Mouse (Mus musculus) T-cell, adult 2 months (primary cell): Measurements from ENCODE around the gene Armc9.

Source experiments
- DNase-seq: peaks from one replicate; pipeline ENCODE4 v3.0.0; 2022; ENCODE audit warnings: low spot score

Gene Armc9

DNA sequence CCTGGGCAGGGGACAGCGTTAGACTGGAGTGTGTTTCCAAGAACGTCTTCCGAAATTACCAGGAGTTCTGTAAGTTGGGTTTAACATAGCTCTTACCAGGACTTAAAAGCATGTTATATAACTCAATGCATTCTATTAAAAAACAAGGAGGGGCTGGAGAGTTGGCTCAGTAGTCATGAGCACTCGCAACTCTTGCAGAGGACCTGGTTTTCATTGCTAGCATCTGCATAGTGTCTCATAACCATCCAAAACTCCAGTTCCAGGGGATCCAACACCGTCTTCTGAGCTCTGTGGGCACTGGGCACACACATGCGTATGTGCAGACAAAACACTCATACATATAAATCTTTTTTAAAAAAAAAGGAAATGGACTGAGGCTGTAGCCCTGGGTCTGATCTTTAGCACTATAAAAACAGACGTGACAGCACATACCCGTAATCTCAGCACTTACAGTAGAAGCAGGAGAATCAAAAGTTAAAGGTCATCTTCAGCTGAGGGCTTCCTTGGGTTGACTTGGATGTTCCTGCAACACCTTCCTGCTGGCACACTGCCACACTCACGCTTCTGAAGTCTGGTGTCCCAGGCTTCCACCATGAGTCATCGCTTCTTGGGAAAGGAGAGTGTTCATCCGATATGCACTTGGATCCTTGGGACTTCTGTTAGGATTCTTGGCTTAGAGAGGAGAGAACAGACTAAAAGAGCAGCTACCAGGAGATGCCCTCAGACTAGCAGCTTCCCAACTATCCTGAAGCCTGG lies 127.4 kb downstream of the Armc9 start:
- DNase-seq: no peak

DNA sequence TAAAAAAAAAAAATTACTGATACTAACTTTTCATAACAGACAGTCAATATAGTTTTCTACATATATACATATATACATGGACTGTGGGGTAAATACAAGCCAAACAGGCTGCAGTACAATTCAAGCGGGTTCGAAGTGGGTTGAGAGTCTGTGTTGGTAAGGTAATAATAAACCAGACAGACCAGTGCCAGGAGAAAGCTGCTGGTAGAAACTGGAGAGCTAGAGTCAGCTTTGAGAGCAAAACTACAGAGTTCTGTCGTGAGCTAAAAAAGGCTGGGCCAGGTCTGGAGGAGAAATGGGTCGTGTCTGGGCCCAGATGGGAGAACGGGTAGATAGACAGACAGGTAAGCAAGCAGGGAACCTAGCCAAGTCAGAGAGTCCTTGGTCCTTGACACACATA lies 129.5 kb downstream of the Armc9 start:
- no peak for DNase-seq

DNA sequence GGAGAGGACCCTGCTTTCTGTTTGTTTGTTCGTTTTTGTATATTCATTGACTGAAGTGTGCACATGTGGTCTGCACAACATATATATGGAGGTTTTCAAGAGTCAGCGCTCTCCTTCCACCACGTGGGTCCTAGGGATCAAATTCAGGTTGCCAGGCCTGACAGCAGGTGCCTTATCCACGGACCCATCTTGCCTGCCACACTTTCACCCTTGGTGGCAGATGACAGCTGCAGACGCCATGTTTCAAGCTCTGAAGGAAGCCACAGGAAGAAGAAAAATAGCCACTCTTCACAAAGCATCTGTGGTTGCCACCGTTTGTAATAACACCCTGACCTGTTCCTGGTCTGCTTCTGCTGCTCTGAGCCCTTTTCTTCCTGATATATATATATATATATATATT lies 130.7 kb downstream of the Armc9 start:
- DNase-seq: no peak

DNA sequence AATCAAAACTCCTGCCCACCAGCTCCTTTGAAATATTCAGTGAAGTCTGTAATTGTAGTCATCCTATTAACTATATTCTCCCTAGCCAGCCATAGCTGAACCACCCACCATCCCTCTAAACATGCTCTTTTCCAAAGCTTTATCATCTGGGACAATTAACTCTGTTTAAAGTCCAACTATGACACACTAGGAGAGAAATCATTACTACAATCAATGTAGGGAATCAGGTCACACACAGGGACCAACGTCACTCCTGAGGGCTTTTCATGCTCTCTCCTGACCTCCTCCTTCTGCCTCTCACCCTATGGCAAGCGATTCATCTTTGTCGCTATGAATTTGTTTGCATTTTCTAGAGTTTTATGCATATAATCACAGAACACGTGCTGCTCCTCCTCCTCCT lies 132.9 kb downstream of the Armc9 start:
- DNase-seq: no peak

DNA sequence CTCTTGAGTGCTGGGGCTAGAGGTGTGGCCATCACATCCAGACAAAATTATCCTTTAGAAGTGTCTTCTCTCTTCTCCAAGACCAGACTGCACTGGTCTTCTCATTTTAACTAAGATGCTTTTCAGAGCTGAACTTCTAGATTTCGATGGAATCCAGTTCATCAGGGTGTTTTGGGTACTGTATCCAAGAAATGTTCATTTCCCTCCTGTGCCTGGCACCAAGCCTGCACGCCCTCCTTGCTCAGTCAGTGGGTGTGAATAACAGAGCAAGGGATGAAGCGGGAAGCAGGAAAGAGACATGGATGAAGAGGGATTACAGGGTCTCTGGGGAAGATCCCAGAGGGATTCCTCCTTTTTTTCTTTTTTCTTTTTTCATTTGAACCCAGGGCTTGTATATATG lies 135.9 kb downstream of the Armc9 start:
- DNase-seq: no peak

DNA sequence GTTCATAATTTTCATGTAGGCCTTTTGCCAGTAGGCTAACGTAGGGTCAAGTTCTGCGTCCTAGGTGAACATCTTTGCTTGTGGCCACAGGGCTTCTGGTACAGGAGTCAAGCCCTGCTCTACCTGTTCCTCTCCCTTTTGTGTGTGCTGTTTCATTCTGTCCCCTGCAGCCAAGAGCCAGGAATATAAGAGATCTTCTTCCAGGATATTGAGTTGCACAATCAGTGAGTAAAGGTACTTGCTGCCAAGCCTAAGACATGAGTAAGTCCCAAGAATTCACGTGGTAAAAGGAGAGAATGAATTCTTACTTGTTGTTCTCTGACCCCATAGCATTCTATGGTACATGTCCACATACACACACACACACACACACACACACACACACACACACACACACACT lies 138.5 kb downstream of the Armc9 start:
- no peak for DNase-seq

DNA sequence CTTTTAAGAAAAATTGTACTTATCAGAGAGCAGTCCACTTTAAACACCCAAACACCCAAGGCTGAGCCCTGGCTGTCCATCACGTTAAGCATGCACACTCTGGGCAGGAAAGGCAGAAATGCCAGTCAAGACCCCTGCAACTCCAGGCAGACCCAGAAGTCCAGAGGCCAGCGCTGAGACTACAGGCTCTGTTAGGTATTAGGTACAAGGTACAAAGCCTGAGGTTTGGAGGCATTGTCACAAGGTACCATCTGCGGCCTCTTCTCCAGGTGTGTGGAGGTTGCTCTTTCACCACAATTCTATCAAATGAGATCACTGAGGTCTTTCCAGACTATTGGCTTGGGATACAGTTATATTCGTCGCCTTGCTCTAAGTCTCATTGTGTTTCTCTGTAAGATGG lies 139.3 kb downstream of the Armc9 start:
- DNase-seq: no peak

DNA sequence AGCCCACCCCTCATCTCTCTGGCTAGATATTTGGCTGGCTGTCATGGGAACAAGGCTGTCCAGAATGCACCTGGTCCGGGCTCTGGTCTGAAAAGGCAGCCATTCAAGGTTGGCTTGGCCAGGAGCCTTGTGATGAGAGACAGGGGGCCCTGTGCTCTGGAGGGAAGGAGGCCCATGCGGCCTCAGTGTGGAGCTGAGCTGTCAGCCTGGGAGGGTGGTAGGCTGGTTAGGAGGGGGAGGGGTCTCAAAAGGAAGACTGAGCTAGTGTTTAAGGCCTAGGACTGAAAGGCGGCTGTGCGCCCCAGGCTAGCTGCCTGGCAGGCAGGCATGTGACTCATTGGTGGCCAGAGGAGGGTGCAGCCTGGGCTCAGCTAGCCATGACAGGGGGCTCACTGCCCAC lies 139.9 kb downstream of the Armc9 start:
- no peak for DNase-seq

DNA sequence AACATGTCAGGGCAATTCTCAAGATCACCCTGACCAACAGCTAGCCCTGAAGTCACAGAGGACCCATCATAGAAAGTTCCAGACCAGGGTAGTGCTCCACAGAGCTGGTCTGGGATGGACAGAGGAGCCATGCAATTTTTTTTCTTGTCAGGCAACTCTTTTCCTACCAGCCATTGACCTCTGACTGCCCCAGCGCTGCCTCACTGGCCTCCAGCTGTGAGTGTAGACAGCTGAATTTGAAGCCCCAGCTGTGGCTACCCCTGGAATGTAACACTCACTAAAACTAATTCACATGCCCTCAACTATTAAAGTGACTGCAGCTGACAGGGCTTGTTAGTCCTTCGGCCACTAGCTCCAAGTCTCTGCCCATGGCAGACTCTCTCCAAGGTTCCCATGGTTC lies 145.5 kb downstream of the Armc9 start:
- no peak for DNase-seq

DNA sequence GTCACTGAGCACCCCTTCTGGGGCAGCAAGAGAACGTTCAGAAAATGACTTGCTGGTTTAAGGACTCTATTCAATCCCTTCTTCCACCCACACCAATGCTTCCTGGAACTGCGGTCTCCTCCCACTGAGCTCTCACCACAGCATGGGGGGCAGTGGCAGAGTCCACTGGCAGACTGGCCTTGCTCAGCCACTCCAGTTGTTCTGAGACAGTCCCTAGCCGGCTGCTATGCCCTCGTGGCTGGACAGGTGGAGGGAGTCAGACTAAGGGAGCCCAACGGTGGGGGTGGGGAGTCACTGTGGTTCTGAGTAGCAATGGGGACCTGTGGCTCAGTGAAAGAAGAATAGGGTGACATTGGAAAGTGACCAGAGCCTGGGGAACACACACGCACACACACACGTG lies 146.2 kb downstream of the Armc9 start:
- DNase-seq: no peak

DNA sequence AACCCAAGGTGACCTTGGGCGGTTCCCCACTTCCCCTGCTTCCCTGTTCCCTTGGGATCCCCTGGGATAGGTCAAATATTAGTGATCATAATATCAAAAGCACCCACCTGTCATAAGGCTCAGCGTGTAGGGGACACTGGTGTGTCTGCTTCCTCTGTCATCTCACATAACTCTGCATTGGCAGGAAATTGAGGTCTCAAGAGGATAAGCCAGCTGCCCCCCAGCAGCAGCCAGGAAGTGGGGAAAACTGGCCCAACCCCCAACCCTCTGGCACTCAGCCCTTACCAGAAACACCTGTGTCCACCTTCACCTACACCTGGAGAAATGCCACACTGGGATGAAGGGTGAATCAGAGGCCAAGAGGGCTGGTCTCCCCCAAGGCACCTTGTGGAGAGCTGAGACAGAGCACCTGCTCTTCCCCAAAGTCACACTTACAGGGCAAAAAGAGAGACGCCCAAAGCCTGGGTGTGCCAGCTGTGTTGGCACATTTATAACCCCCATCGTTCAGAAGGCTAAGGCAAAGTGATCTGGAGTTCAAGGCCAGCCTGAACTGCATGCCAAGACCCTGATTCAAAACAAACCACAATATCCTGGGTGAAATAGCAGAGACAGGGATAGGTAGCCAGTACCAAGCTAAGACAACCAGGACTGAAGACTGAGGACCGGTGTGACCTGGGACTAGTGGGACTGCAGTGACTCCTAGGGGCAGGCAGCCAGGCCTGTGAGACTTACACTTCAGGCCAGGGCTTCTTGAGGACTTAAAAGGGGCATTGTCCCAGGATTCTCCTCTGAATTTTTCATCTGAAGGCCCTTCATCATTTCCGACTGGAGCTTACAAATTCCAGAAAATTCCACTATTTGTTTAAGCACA lies 146.9 kb downstream of the Armc9 start:
- DNase-seq: no peak

DNA sequence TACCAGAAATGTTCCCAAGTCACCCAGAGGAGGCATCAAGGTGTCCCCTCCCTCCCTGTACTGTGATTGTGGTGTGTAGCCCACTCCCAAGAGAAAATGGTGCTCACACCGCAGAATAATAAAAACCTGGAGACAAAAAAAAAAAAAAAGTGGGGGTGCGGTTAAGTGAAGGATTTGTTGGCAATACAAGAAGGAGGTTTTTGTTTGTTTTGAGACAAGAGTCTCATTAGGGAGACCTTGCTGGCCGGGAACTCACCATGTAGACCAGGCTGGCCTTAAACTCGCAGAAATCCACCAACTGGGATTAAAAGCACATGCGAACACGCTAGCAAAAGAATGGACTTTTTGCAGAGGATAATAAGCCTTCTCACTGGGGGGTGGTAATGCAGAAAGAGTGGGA lies 148.0 kb downstream of the Armc9 start, which contains the start of gene B3gnt7:
TSS of gene B3gnt7 (plus strand) at position 301 of the 400 bp plus-strand sequence.
- DNase-seq: no peak

DNA sequence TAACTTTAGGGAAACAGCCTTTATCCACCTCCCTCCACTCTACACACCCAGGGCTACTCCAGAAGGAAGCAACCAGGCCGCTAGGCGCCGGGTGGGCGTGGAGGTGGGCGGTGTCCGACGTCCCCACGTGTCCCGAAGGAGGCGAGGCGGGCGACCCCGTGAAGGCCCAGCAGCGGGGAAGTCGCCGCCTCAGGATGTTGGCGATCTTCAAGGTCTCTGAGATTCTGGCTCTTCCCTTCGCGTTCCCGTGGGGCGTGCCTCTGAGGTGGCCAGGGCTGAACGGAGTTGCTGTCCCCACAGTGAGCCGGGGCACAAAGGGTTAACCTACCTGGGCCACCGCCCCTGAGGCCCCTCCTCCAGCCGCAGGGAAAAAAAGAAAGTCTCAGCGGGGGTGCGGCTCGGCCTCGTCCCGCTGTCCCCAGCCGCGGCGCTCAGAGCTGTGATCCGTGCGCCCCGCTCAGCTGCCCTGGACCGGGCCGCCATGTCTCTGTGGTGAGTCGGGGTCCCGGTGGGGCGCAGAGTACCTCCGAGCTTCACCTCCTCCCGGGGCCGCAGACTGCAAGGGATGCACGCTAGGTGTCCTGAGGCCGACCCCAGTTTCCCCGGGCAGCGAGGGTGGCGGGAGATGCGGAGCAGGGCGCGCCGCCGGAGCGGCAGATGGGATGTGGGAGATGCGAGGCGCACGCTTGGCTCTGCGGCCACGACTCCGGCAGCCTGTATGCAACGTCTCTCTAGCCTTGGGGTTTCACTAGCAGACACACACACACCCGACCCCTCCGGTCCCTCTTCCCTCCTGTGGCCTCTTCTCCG lies 148.7 kb downstream of the Armc9 start:
- peak; percentile 19 for DNase-seq

DNA sequence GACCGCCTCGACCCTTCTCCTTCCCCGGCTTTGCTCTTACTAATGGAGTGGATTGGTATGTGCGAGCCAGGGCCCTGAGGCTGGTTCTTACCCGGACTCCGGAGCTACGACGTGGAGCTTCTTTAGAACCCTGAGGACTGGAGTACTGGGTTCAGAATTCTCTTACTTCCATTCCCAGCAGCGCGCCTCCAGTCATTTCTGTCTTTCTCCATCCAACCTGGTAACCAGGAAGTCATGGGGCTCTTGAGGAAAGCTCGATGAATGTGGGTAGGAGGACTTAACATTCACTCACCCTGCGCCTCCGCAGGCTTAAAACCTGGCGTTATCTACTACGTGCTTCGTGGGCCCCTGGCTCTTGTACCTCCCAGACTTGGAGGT lies 149.3 kb downstream of the Armc9 start:
- no peak for DNase-seq

DNA sequence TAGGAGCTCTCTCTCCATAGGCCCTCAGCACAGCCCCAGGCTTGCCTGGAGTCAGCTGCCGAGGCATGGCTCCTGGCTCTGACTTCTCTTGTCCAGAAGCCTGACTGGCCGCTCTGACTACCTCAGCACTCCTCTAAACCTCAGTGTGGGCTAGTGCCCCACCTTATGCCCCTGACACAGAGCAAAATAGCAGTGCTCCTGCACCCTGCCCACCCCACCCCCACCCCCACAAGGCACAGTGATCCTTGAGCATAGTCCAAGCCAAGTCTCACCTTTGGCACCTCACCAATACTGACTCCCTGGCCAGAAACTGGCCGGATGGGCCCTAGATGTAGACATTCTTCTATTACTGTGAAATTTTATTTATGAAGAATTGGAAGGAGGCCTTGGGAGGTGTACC lies 152.1 kb downstream of the Armc9 start:
- DNase-seq: no peak

DNA sequence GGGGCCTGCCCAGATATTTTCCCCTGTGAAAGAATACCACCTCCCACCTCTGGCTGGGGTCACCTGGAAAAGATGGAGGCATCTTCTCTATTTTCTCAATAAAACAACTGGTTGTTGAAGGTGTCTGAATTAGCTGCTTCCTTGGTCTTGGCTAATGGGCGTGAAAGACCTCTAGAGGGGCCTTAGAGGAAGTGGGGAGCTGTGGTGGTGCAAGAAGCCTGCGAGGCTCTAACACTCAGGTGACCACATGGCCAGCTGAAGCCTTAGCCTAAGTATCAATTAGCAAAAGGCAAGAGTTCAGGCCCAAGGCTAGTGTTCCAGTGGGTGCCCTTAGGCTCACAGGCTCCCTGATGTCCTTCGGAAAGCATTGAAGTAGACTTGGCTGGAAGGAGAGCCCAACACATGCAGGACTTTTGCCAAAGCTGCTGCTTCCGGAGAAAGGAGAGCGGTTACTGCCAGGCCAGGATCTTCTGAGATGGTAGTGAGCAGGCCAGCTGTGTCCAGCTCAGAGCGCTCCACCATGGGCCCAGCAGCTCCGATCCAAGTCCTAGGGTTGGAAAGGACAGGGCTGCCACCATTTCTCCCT lies 152.7 kb downstream of the Armc9 start:
- DNase-seq: no peak

DNA sequence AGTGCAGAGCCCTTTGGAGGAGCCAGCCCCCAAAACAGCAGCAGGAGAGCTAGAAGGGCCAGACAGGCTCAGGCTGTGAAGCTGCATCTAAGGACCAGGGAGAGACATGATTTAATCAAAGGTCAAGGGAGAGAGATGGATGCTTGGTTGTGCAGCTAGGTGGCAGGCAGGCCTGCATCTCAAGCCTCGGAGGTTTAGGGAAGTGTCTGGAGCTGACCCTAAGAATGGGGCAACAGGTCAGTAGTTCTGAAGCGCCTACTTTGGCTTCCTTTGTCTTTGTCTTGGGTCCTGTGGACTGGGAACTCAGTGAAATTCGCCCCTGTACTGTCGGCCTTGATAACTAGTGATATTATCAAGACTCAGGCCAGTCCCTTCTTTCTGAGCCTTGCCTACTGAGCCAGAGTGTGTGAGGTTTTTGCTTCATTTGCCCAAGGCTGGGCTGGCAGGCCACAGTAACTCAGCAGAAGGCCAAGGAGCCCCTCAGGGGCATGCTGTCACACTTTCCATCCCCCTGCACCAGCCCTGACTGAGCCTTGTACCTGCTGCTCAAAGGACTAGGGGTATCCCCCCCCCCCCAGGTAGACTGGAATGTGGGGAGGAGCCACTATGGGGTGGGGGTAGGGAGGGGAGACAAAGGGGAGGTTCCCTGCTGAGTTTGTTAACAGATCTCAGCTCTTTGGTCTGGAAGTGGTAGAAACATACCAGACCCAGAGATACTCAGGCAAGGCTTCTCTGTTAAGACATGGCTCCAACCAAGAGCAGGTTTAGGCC lies 153.5 kb downstream of the Armc9 start:
- no peak for DNase-seq

DNA sequence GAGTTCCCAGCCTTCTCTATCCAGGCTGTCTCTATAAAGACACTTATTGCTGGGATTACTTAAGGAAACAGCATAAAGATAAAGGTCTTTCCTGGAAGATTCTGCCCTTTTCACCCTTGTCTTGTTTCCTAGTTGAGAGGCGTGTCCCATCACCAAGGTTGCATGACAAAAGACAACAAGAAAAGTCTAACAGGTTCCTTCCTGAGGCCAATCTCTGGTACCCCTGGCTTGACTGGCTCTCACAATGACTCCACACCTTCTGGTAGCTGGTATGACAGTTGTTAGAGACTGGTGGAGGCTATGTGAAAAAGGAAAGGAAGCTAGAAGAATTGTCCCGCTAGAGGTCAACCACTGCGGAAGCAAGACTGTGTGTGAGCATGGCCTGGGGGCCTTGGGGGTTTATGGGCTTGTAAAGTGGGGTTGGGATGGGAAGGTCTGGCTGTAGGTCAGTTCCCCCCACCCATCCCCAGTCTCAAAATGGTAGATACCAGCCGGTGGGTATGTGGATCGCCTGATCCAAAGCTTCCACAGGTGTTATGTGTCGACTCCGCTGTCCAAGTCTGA lies 154.8 kb downstream of the Armc9 start:
- DNase-seq: no peak

DNA sequence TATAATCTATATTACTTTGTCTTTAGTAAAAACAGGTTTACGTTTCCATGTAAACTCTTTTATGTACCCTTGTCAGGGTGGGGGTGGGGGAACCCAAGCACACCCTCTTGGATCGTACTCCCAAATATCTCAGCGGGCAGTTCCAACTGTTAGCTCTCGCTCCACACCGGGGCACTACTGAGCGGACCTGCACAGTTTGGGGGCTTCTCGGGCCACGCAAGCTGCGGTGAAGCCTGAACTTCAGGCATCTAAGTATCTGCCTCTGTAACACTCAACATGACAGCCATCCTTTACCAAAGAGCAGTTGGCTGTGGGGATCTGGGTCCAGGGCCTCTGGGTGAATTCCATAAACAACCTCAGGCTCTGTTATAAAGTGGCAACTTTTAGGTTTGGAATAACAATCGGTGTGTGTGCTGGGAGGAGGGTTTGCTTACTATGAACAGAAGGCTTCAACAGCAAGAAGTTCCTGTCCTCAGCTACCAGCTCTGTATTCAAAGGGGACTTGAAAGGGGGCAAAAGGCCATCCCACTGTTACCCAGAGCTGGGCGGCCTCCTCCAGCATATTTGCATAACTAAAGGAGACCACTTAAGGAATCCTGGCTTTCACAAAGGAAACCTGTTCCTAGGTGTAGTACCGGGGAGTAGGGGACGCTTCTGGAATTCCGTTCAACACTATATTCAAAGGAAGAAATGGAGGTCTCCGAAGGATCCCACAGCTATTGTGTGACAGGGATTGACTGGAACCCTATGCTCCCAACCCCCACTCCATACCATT lies 156.1 kb downstream of the Armc9 start:
- DNase-seq: no peak

DNA sequence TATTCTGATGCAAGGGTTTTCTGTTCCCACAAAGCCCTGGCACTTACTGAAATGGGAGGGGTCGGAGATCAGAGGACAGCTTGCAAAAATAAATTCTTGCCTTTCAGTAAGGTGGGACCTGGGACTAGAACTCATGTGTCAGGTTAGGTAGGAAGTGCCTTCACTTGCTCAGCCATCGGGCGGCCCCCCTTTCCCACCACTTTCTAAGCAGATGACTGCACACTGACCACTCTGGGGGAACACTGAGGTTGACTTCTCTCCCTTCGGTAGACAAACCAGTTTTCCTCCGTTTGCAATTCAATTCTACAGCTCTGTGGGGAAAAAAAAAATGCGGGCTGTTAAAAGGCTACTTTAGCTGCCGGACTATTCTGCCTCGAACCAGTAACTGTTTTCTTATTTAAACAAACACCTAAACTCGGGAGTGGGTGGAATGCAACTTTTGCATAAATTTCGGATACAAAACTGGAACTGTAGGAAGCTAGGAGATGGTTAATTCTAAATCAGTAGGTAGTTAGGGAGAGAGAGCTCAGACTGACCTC lies 157.0 kb downstream of the Armc9 start:
- DNase-seq: no peak
